Mouse (Mus musculus): ENCODE measurements at regions not wholly inside any gene's neighbourhood (a gene's known extent, or its start where the extent isn't known, plus 50 kb on each side); places are given as distances from the start of the nearest gene placed in this dataset.

GRCm38 (mm10) chr4:152995052-152995595 lies 487.5 kb downstream of the Ajap1 start:
- no peak overlapping the region for H3K27ac ChIP-seq (replicated peaks; ENCODE audit: low read depth, low read length)
- H3K36me3 ChIP-seq (ENCODE audit: control insufficient read depth, insufficient read depth, low read length), result no peaks in the 10 kb centered on the region
- no peak for TF ChIP-seq POLR2A (IDR thresholded peaks at IDR 0.05; ENCODE audit: borderline replicate concordance, extremely low read depth, insufficient read depth, insufficient read length)
- no peak for DNase-seq (ENCODE audit: low spot score)
- no peak overlapping the region for H3K4me3 ChIP-seq (replicated peaks; ENCODE audit: low read length)
- H3K27me3 ChIP-seq (ENCODE audit: control insufficient read depth, insufficient read depth, low read length), result no peaks in the 10 kb centered on the region
- WGBS, result 57% methylated on average over 5 of the region's 5 CpGs
- ATAC-seq (ENCODE audit: low FRiP score, low read depth), result no peak
- no peak overlapping the region for H3K4me2 ChIP-seq (replicated peaks; ENCODE audit: low read depth, low read length, severe bottlenecking)
- H3K9me3 ChIP-seq (ENCODE audit: control insufficient read depth, low read length), result no peaks in the 10 kb centered on the region
- H3K9ac ChIP-seq (ENCODE audit: low read depth, low read length, severe bottlenecking), result no peak overlapping the region
- H3K4me1 ChIP-seq (ENCODE audit: control insufficient read depth, insufficient read depth, low read length), result no peaks in the 10 kb centered on the region

GRCm38 (mm10) chr4:152994206-152994605 lies 488.4 kb downstream of the Ajap1 start:
- Histone ChIP-seq H3K9me3 (ENCODE audit: control insufficient read depth, low read length) (no peaks in the 10 kb centered on the region), H3K9ac (ENCODE audit: low read depth, low read length, severe bottlenecking) (no peak overlapping the region), H3K27ac (replicated peaks; ENCODE audit: low read depth, low read length) (no peak overlapping the region), H3K4me2 (replicated peaks; ENCODE audit: low read depth, low read length, severe bottlenecking) (no peak overlapping the region), H3K36me3 (ENCODE audit: control insufficient read depth, insufficient read depth, low read length) (no peaks in the 10 kb centered on the region), H3K27me3 (ENCODE audit: control insufficient read depth, insufficient read depth, low read length) (no peaks in the 10 kb centered on the region), H3K4me3 (replicated peaks; ENCODE audit: low read length) (no peak overlapping the region), H3K4me1 (ENCODE audit: control insufficient read depth, insufficient read depth, low read length) (no peaks in the 10 kb centered on the region)
- no peak for ATAC-seq (ENCODE audit: low FRiP score, low read depth)
- 73% methylated on average over 3 of the region's 3 CpGs for WGBS
- DNase-seq (ENCODE audit: low spot score), result no peak
- TF ChIP-seq POLR2A (IDR thresholded peaks at IDR 0.05; ENCODE audit: borderline replicate concordance, extremely low read depth, insufficient read depth, insufficient read length), result no peak

DNA sequence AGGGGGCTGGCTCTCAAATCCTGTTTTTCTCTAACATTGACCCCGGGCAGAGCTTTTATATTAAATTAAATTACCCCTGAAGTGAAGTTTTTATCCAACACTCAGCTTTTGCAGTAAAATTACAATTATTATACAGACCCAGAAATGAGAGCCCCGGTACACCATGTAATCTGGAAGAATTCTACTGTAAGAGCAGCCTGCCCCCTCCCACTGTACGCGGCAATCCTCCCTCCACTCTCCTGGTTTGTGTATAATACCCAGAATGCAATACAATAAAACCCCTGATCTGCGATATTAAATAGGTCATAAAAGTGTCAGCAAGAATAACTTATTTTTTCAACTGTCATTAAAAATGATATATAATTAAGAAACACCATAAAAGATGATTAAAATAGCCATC lies 492.3 kb downstream of the Ajap1 start:
- no peaks in the 10 kb centered on the region for H3K4me1 ChIP-seq (ENCODE audit: control insufficient read depth, insufficient read depth, low read length)
- H3K27me3 ChIP-seq (ENCODE audit: control insufficient read depth, insufficient read depth, low read length), result no peaks in the 10 kb centered on the region
- no peaks in the 10 kb centered on the region for H3K36me3 ChIP-seq (ENCODE audit: control insufficient read depth, insufficient read depth, low read length)
- H3K27ac ChIP-seq (replicated peaks; ENCODE audit: low read depth, low read length), result no peak overlapping the region
- no peak overlapping the region for H3K9ac ChIP-seq (ENCODE audit: low read depth, low read length, severe bottlenecking)
- TF ChIP-seq POLR2A (IDR thresholded peaks at IDR 0.05; ENCODE audit: borderline replicate concordance, extremely low read depth, insufficient read depth, insufficient read length), result no peak
- ATAC-seq (ENCODE audit: low FRiP score, low read depth) (no peak), DNase-seq (ENCODE audit: low spot score) (no peak)
- no peaks in the 10 kb centered on the region; the same call in 1 of the 2 replicates for H3K9me3 ChIP-seq (ENCODE audit: control insufficient read depth, low read length)
- 42% methylated on average over 5 of the region's 5 CpGs for WGBS
- H3K4me3 ChIP-seq (replicated peaks; ENCODE audit: low read length), result no peak overlapping the region
- H3K4me2 ChIP-seq (replicated peaks; ENCODE audit: low read depth, low read length, severe bottlenecking), result no peak overlapping the region

DNA sequence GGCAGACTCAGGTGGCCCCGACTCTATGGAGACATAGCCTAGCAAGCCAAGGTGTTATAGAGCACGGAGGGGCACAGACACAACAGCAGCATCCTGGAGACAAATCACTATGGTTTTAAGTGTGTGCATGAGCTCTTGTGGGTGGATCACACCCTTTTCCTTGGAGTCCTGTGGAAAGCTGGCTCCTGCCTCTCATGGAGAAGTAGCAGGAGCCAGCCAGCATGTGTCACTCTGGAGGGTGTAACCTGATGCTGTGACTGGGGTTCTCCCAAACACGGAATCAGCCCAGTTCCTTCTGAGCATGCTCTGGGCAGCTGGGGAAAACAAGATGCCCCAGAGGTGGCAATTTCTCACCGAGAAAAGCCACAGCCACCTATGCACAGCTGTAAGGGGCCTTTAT lies 494.9 kb downstream of the Ajap1 start:
- Histone ChIP-seq H3K27me3 (ENCODE audit: control insufficient read depth, insufficient read depth, low read length) (no peaks in the 10 kb centered on the region), H3K4me3 (replicated peaks; ENCODE audit: low read length) (no peak overlapping the region), H3K9ac (ENCODE audit: low read depth, low read length, severe bottlenecking) (no peak overlapping the region), H3K4me1 (ENCODE audit: control insufficient read depth, insufficient read depth, low read length) (no peaks in the 10 kb centered on the region), H3K9me3 (ENCODE audit: control insufficient read depth, low read length) (no peaks in the 10 kb centered on the region; the same call in 1 of the 2 replicates), H3K27ac (replicated peaks; ENCODE audit: low read depth, low read length) (no peak overlapping the region), H3K4me2 (replicated peaks; ENCODE audit: low read depth, low read length, severe bottlenecking) (no peak overlapping the region), H3K36me3 (ENCODE audit: control insufficient read depth, insufficient read depth, low read length) (no peaks in the 10 kb centered on the region)
- ATAC-seq (ENCODE audit: low FRiP score, low read depth) (no peak), DNase-seq (ENCODE audit: low spot score) (no peak)
- WGBS, result 56% methylated on average over 4 of the region's 4 CpGs
- TF ChIP-seq POLR2A (IDR thresholded peaks at IDR 0.05; ENCODE audit: borderline replicate concordance, extremely low read depth, insufficient read depth, insufficient read length), result no peak

- ATAC-seq (ENCODE audit: low FRiP score, low read depth), result no peak
- H3K36me3 ChIP-seq (ENCODE audit: control insufficient read depth, insufficient read depth, low read length), result no peaks in the 10 kb centered on the region
- H3K9me3 ChIP-seq (ENCODE audit: control insufficient read depth, low read length), result no peaks in the 10 kb centered on the region
- no peaks in the 10 kb centered on the region for H3K27me3 ChIP-seq (ENCODE audit: control insufficient read depth, insufficient read depth, low read length)
- no peak for TF ChIP-seq POLR2A (IDR thresholded peaks at IDR 0.05; ENCODE audit: borderline replicate concordance, extremely low read depth, insufficient read depth, insufficient read length)
- DNase-seq (ENCODE audit: low spot score), result no peak
- WGBS, result 62% methylated on average over 8 of the region's 8 CpGs
- no peak overlapping the region for H3K4me3 ChIP-seq (replicated peaks; ENCODE audit: low read length)
- H3K9ac ChIP-seq (ENCODE audit: low read depth, low read length, severe bottlenecking), result no peak overlapping the region
- no peak overlapping the region for H3K4me2 ChIP-seq (replicated peaks; ENCODE audit: low read depth, low read length, severe bottlenecking)
- no peak overlapping the region for H3K27ac ChIP-seq (replicated peaks; ENCODE audit: low read depth, low read length)
- no peaks in the 10 kb centered on the region for H3K4me1 ChIP-seq (ENCODE audit: control insufficient read depth, insufficient read depth, low read length)
Observed at GRCm38 (mm10) chr4:152975012-152975675, 497.5 kb upstream of the Kcnab2 start.
